Mouse (Mus musculus): ENCODE measurements around the gene Gdpd1. TPM values are rescaled to one million over a fixed set of nuclear protein-coding genes. Genes with fewer than 3 reads are reported as not detected.

Gene Gdpd1
- polyA plus RNA-seq, 1 experiment: 1.9 TPM

DNA sequence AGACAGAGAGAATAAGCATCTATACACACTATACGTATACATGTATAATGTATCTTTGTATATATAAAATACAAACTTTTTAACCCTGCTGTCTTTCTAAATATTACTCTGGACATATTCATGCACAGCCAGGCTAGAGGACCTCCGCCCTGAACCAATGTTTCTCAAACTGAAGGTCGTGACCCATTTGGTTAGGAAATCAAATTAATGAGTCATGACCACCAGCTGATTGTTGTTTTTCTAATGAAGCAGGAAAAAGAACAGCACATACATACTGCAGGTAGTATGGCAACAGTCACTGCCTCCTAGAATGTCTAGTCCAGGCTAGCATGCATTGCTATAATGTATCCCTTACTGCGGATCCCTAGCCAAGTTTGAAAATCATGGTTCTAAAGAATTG, 82.6 kb downstream of the Gdpd1 start:
- no peak overlapping the region for H3K27ac ChIP-seq (ENCODE audit: insufficient read depth, low read length)
- H3K4me1 ChIP-seq (ENCODE audit: control insufficient read depth, insufficient read depth, insufficient read length): 0 out of 2 replicates have a peak, but pooled peaks cover 7% of the 10 kb centered on the region
- WGBS: 88% methylated on average over 4 of the region's 4 CpGs
- no peak overlapping the region for H3K4me3 ChIP-seq (ENCODE audit: extremely low read depth, insufficient read depth, insufficient read length)
- H3K27me3 ChIP-seq (ENCODE audit: control insufficient read depth, insufficient read depth, low read length): no peaks in the 10 kb centered on the region
- TF ChIP-seq CTCF (IDR thresholded peaks at IDR 0.05; ENCODE audit: extremely low read depth, insufficient read depth, insufficient read length, insufficient replicate concordance) (no peak), POLR2A (IDR thresholded peaks at IDR 0.05; ENCODE audit: low read depth, low read length) (no peak)
- no peak for DNase-seq (ENCODE audit: low read depth in 1 of 2, low spot score in 2 of 2)
- H3K36me3 ChIP-seq (ENCODE audit: control insufficient read depth, insufficient read depth, low read length): no peaks in the 10 kb centered on the region

DNA sequence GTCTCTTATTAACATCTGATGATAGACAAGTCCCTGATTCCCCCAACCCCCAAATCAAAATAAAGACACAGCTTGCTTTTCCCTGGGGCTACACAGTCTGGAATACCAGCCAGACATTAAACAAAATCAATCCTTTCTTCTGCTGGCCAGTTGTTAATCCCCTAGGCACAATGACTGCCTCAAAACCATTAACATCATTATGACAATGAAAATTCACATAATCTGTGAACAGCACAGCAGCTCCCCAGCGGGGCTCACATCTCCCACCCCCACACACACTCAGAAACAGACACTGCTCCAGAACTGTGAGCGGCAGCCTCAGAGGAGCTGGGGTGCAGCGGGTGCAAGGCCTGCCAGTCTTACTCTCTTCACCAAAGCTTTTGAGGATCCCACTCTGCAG, 83.6 kb downstream of the Gdpd1 start:
- Histone ChIP-seq H3K4me1 (ENCODE audit: control insufficient read depth, insufficient read depth, insufficient read length) (0 out of 2 replicates have a peak, but pooled peaks cover 7% of the 10 kb centered on the region), H3K27ac (ENCODE audit: insufficient read depth, low read length) (no peak overlapping the region), H3K27me3 (ENCODE audit: control insufficient read depth, insufficient read depth, low read length) (no peaks in the 10 kb centered on the region), H3K36me3 (ENCODE audit: control insufficient read depth, insufficient read depth, low read length) (no peaks in the 10 kb centered on the region), H3K4me3 (ENCODE audit: extremely low read depth, insufficient read depth, insufficient read length) (no peak overlapping the region)
- WGBS: 89% methylated on average over 3 of the region's 3 CpGs
- no peak for DNase-seq (ENCODE audit: low read depth in 1 of 2, low spot score in 2 of 2)
- TF ChIP-seq POLR2A (IDR thresholded peaks at IDR 0.05; ENCODE audit: low read depth, low read length) (no peak), CTCF (IDR thresholded peaks at IDR 0.05; ENCODE audit: extremely low read depth, insufficient read depth, insufficient read length, insufficient replicate concordance) (no peak)

DNA sequence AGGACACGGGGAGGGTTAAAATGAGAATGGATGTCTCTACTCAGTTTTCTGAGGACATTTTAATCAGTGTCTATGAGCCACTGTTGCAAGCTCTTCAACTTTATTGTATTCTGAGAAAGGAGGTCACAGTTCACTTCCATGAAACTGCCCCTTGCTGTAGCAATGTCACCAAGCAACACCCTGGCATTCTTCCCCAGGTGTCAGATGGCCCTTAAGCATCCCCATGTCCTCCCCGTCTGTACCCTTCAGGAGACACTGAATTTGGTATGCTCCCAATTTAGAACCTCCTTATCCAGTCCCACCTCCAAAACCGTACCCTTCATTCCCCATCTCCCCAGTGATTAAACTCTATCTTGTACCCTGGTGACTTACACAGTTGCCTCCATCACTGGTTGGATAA, 88.9 kb downstream of the Gdpd1 start:
- no peak for DNase-seq (ENCODE audit: low read depth in 1 of 2, low spot score in 2 of 2)
- Histone ChIP-seq H3K4me1 (ENCODE audit: control insufficient read depth, insufficient read depth, insufficient read length) (no peaks in the 10 kb centered on the region), H3K36me3 (ENCODE audit: control insufficient read depth, insufficient read depth, low read length) (no peaks in the 10 kb centered on the region), H3K27ac (ENCODE audit: insufficient read depth, low read length) (no peak overlapping the region), H3K4me3 (ENCODE audit: extremely low read depth, insufficient read depth, insufficient read length) (no peak overlapping the region), H3K27me3 (ENCODE audit: control insufficient read depth, insufficient read depth, low read length) (no peaks in the 10 kb centered on the region)
- no peak for TF ChIP-seq CTCF (IDR thresholded peaks at IDR 0.05; ENCODE audit: extremely low read depth, insufficient read depth, insufficient read length, insufficient replicate concordance)
- no peak for TF ChIP-seq POLR2A (IDR thresholded peaks at IDR 0.05; ENCODE audit: low read depth, low read length)
- 84% methylated on average over 3 of the region's 3 CpGs for WGBS

Other genes with a start within 250 kb of the Gdpd1 start
- gene Ypel2, start 80.4 kb downstream of the Gdpd1 start, polyA plus RNA-seq (2012; rRNA removed): 2.1 and 2.2 TPM in 2 replicates
- gene Smg8, start 12.7 kb upstream of the Gdpd1 start, polyA plus RNA-seq (2012; rRNA removed): 4.7 and 5.0 TPM in 2 replicates
- gene Prr11, start 34.6 kb upstream of the Gdpd1 start, polyA plus RNA-seq (2012; rRNA removed): 0.69 and 0.84 TPM in 2 replicates
- 2.5 and 2.6 TPM in 2 replicates for gene Ska2, start 35.2 kb upstream of the Gdpd1 start, polyA plus RNA-seq (2012; rRNA removed)
- gene Trim37, start 53.0 kb upstream of the Gdpd1 start, polyA plus RNA-seq (2012; rRNA removed): 1.4 and 1.7 TPM in 2 replicates

All from spleen, adult 2 months (tissue).